Mouse (Mus musculus) cerebellum, adult 2 months (tissue): ENCODE measurements at regions not wholly inside any gene's neighbourhood (a gene's known extent, or its start where the extent isn't known, plus 50 kb on each side); places are given as distances from the start of the nearest gene placed in this dataset.

ENCODE experiments used
- DNase-seq, 2 experiments: peaks; one replicate each; pipeline ENCODE4 v3.0.0; 2021
- H3K27ac ChIP-seq: fragments of 200-500 bp; 2 replicates; pipeline ENCODE4 v1.5.1; 2012; ENCODE audit warnings: low read length, control low read depth, inconsistent platforms; ENCODE audit not compliant: insufficient read depth
- H3K27me3 ChIP-seq: fragments of 200-500 bp; 2 replicates; pipeline ENCODE4 v1.6.1; 2012; ENCODE audit warnings: inconsistent platforms, mild to moderate bottlenecking, low read length, moderate library complexity; ENCODE audit not compliant: control insufficient read depth, insufficient read depth
- H3K4me1 ChIP-seq: fragments of 200-500 bp; 2 replicates; pipeline ENCODE4 v1.6.1; 2011; ENCODE audit warnings: low read length; ENCODE audit not compliant: control insufficient read depth, insufficient read depth
- H3K4me3 ChIP-seq: fragments of 200-500 bp; replicated peaks from 2 replicates; pipeline ENCODE3; 2011; ENCODE audit warnings: mild to moderate bottlenecking, low read depth, low read length, control low read depth; ENCODE audit not compliant: insufficient read depth
- CTCF ChIP-seq: fragments of 200-500 bp; IDR thresholded peaks from 2 replicates; pipeline ENCODE4 v1.5.1; 2011; ENCODE audit warnings: low read depth, mild to moderate bottlenecking, control low read depth, low read length, moderate library complexity, borderline replicate concordance; ENCODE audit not compliant: insufficient read depth
- POLR2A ChIP-seq: fragments of 200-500 bp; IDR thresholded peaks from 2 replicates; pipeline ENCODE4 v1.6.1; 2011; ENCODE audit warnings: low read length, control low read depth, borderline replicate concordance; ENCODE audit not compliant: insufficient read depth
- WGBS: fragments of 180-500 bp; shearing (Covaris S2); methylation state at CpG from one replicate; pipeline ENCODE4 v1.1.7; 2018; 5-methylcytosine and 5-hydroxymethylcytosine counted together

DNA sequence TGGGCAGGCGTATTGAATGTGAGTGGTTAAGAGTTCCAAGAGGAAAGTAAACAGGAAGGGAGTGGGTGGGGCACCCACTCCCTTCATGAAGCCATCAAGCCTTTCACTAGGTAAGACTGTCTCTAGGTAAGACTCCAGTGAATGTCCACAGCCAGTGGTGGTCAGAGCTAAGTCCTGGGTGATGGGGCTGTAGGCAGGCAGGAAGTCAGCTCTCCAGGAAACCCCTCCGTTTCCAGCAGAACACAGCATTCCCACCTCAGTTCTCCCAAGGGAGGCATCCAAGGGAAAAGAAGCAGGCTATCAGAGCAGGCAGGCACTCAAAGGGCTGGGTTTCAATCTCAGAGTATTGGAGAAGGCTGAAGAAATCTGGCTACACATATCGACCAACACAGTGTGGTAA, 66.2 kb downstream of the Tmem174 start:
- Histone ChIP-seq H3K4me1 (no peaks in the 10 kb centered on the region), H3K27ac (no peak overlapping the region), H3K27me3 (peaks cover 2% of the 10 kb centered on the region; the same call in 1 of the 2 replicates), H3K4me3 (no peak overlapping the region)
- TF ChIP-seq POLR2A (no peak), CTCF (no peak)
- WGBS: 73% methylated on average over 3 of the region's 3 CpGs
- DNase-seq: no peak

DNA sequence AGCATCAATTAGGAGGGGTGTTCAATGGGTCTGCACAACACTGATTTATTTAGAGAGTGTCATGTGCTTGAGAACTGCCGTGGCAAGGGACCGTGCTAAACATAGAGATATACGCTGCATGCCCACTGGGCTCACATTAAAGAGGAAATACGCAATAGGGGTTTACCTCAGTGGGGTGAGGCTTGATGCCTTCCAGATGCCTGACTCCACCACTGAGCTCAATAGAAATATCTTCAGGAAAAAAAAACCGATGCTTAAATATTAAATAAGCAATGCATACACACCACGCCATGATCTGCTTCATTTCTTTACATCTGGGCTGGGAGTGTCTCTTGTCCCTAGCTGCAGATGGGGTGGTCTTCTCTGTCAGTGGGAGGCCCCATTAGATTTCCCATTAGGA, 63.9 kb upstream of the Gm10320 start:
- WGBS: 87% methylated on average over 6 of the region's 6 CpGs
- Histone ChIP-seq H3K27me3 (no peaks in the 10 kb centered on the region), H3K27ac (no peak overlapping the region), H3K4me1 (no peaks in the 10 kb centered on the region), H3K4me3 (no peak overlapping the region)
- TF ChIP-seq CTCF: no peak
- DNase-seq: no peak

DNA sequence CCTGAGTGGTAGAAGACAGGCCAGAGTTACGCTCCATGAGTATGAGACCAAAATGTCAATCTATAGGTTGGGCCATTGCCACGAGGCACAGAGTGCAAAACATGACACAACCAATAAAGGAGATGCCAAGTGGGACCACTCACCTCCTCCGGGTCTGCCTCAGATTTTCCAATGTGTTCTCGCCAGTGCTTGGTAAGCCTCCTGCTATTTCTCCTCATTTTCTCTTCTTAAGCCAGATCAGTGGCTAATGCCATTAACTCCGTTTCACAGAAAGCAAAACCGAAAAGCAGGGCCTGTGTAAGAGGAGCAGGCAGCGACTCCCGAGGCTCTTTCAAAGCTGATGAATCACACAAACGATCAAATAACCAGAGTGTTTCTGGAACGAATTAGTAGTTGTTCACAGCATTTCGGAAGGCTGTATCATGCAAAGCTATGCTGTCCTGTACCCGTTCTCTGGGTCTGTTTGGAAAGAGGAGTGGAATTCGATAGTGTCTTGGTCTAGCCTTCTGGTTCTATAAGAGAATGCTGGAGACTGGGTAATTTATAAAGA, 59.7 kb upstream of the Gm10320 start:
- TF ChIP-seq CTCF: no peak
- TF ChIP-seq POLR2A: no peak
- DNase-seq: no peak
- no peaks in the 10 kb centered on the region for H3K27me3 ChIP-seq
- H3K4me3 ChIP-seq: no peak overlapping the region
- no peak overlapping the region for H3K27ac ChIP-seq
- H3K4me1 ChIP-seq: no peaks in the 10 kb centered on the region
- 85% methylated on average over 13 of the region's 13 CpGs for WGBS

DNA sequence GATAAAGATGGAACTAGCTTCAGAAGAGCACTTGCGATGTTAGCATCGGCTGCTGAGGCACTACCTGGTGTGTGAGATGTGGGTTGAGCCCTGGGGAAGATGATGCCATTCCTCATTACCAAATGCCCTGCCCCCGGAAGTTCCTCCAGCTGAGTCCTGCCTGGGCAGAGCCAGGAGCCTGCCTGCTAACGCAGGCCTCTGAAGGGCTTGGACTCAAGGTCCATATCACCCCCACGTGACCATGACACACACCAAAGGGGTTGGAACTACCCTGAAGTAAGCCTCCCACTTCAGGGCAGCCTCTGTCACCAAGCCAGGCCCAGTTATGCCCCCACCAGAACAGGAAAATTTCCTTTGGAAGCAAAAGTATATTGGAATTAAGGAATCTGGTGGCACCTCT, 55.4 kb upstream of the Gm10320 start:
- Histone ChIP-seq H3K4me3 (no peak overlapping the region), H3K4me1 (no peaks in the 10 kb centered on the region), H3K27me3 (no peaks in the 10 kb centered on the region), H3K27ac (no peak overlapping the region)
- WGBS: 71% methylated on average over 5 of the region's 5 CpGs
- no peak for DNase-seq
- TF ChIP-seq POLR2A (no peak), CTCF (no peak)

DNA sequence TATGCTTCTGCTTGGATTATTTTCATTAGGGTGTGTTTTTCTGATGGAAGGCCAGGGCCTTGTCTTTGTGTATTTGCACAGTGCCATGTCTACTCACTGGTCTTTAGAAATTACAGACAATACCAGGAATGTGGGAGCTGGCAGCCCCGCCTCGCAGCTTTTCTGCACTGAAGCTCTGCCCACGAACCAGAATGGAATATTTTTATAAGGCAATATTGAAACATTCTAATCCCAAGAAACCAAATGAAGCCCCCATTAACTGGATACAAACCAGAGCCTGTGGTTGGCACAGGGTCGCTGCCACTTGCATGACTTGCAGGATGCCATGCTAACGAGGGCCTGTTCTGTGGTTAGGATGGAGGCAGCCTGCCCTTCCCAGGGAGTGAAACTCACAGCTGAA, 54.3 kb upstream of the Gm10320 start:
- no peaks in the 10 kb centered on the region for H3K27me3 ChIP-seq
- WGBS: 42% methylated on average over 5 of the region's 5 CpGs
- no peak for DNase-seq

DNA sequence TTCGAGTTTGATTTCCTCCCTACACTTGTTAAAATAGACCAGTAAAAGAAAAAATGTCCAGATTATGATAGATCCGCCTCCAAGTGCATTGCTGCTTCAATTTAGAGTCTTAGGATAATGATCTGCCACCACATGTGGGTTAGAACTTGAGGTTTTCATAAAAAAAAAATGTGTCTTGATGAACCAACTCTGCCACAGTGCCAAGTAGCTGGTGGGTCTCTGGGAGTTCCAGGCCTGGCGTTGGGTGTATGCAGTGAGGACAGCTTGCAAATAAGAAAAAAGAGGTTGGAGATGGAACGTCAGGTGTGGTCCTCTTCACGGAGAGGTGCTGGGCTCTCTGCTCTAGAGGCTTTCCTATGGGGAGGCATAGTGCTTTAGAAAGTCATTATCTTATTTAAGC, 53.6 kb upstream of the Gm10320 start:
- WGBS: 53% methylated on average over 5 of the region's 5 CpGs
- Histone ChIP-seq H3K27ac (no peak overlapping the region), H3K4me3 (no peak overlapping the region), H3K4me1 (no peaks in the 10 kb centered on the region), H3K27me3 (no peaks in the 10 kb centered on the region)
- DNase-seq: no peak
- no peak for TF ChIP-seq POLR2A
- no peak for TF ChIP-seq CTCF

More for the DNA sequence above, 54.3 kb upstream of the Gm10320 start:
- TF ChIP-seq CTCF: no peak
- TF ChIP-seq POLR2A: no peak
- Histone ChIP-seq H3K27ac (no peak overlapping the region), H3K4me1 (no peaks in the 10 kb centered on the region), H3K4me3 (no peak overlapping the region)

DNA sequence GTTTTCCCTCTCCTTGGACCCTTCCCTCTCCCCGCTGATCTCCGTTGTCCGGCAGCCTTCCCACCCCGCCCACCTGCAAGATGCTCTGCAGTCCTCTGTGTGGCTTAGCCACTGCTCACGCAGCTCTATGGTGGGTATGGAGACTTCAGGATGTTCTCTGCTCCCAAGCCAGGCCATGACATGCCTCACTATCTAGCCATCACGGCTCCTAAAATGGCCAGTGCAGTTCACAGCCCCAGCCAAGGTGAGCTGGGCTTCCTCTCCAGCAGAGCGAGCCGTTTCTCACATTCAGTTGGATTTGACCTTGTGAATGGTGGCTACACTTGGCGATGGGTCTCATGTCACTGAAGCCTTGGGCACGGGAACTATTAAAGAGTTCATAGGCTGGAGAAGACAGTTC, 52.2 kb upstream of the Gm10320 start:
- 93% methylated on average over 10 of the region's 10 CpGs for WGBS
- Histone ChIP-seq H3K4me3 (no peak overlapping the region), H3K27me3 (no peaks in the 10 kb centered on the region), H3K27ac (no peak overlapping the region), H3K4me1 (no peaks in the 10 kb centered on the region)
- DNase-seq: no peak
- TF ChIP-seq POLR2A (no peak), CTCF (no peak)
